Mouse (Mus musculus) E14TG2a.4 (cell line): ENCODE results near the gene Zfp386.

Experiments
- CTCF ChIP-seq: conservative IDR thresholded peaks from 2 replicates; pipeline ENCODE4 v1.5.1; 2014; ENCODE audit warnings: low read length
- POU5F1 ChIP-seq: IDR thresholded peaks from 2 replicates; pipeline ENCODE4 v1.6.1; 2014; ENCODE audit warnings: low read length, borderline replicate concordance

DNA sequence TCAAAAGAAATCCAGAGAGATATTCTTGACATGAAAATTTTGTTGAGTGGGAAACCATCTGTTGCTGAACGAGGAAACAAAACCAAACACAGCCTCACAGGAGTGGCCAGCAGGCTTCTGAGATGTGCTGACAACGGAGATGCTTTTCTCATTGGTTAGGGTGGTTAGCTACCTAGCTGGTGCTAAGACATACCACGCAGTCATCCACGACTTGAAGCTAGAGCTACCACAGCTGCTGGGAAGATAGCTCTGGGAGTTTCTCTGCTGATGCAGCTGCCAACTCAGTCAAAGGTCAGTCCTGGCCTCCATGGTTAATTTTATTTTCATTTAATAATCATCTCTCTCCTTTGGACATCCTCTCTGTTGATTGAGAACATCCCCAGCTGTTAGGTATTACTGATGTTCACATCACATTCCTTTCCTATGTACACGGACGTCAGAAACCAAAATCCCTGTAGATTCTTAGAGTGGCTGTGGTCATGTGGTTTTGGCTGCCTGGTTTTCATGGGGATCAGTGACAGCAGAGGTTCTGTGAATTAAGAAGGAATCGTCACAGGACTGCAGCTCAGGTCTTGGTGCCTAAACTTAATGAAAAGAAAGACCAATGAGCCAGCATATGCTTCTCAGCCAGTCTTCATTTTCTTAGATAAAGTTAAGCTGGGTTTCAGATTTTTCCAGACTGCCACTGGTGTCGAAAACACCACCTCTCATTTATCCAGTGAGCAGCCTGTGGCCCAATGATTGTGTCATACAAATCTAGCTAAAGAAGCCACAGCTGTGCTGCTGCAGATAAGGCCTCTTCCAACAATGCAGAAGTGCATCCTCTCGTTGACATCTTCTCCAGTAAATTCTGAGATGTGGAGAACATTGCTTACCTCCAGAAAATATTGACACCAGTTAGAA, 62.2 kb downstream of the Zfp386 start:
- no peak for TF ChIP-seq CTCF
- no peak for TF ChIP-seq POU5F1
